Mouse (Mus musculus) inflammation-experienced regulatory T-cells, adult 6 months (primary cell): Measurements from ENCODE around the gene Olfr1437. TPM values are rescaled to one million over a fixed set of nuclear protein-coding genes. Genes with fewer than 3 reads are reported as not detected.
"Not testable (repeated sequence)": the region's sequence is repeated elsewhere in the genome, so short reads cannot be mapped to it uniquely, and the experiment has no call there.

Experiments
- ATAC-seq: one replicate; pipeline ENCODE4 v1.8.0; 2017
- polyA plus RNA-seq, 3 experiments: library from polyadenylated mRNA; unstranded; fragments of 100-300 nt; shearing (Covaris generic); gene quantifications; one replicate each; pipeline ENCODE4 v1.2.1; 2017

Gene Olfr1437
- polyA plus RNA-seq: under 1 TPM in 1 of 3 experiments, not detected in 2; 0.15 TPM

DNA sequence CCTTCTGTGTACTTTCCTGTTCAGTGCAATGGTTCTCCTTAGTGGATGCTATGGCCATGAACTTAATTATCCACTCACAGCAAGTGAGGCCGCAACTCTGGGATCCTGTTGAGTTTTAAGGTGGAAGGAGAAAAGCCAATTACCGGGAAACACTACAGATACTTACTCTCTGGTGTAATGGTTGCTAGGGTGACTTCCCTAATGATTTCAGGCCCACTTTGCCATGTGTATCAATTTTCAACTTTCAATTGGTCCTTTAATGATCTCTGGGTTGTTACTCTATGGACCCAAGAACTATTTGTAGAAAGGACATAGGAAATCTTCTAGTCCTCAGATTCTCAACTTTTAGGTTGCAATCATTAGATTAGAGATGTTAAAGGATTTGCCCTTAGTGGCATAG, at the start of gene Olfr1437:
TSS of gene Olfr1437 (minus strand) at position 101 of the 400 bp plus-strand sequence.
- ATAC-seq: no peak

GRCm38 (mm10) chr19:12374465-12375025, 49.6 kb upstream of the Olfr1437 start:
- no peak for ATAC-seq

- no peak for ATAC-seq
These were observed 48.1 kb upstream of the Olfr1437 start for GRCm38 (mm10) chr19:12373004-12373403.

DNA sequence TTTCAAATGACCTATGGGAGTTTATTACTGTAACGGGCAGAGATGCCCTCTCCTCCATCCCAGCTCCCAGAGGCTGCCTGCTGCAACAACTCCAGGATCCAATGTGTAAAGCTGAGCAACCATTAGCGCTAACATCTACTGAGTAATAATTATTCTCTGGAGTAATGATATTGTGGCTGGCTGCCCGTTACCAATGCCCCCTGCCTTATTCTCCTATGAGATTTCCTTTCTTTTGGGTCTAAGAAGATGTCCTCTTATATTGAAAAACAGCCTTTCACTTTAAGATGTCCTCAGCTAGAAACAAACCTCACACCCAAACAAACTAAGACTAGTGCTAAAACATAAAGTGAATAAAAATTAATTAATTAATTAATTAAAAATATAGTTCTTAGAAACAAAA, 10.9 kb upstream of the Olfr1437 start, which contains the start of gene Olfr1438-ps1:
TSS of gene Olfr1438-ps1 (minus strand) at position 101 of the 400 bp plus-strand sequence.
- ATAC-seq: no peak

- not testable (repeated sequence) for ATAC-seq
These were observed 25.9 kb downstream of the Olfr1437 start, which contains the start of gene Olfr1436 for GRCm38 (mm10) chr19:12299030-12299429. Gene Olfr1436, minus strand, starts transcription at chr19:12299130.

GRCm38 (mm10) chr19:12292979-12293378, 31.9 kb downstream of the Olfr1437 start:
- ATAC-seq: no peak

GRCm38 (mm10) chr19:12279554-12279953, 45.3 kb downstream of the Olfr1437 start, which contains the start of gene Olfr1434:
Gene Olfr1434, plus strand, starts transcription at chr19:12279854.
- no peak for ATAC-seq

Other genes with a start within 250 kb of the Olfr1437 start
- gene Olfr1425, start 247.4 kb downstream of the Olfr1437 start, polyA plus RNA-seq: not detected
- not detected for gene Olfr1426, start 233.1 kb downstream of the Olfr1437 start, polyA plus RNA-seq
- not detected for gene Olfr1427, start 221.8 kb downstream of the Olfr1437 start, polyA plus RNA-seq
- not detected for gene Olfr1428, start 209.2 kb downstream of the Olfr1437 start, polyA plus RNA-seq
- gene Olfr76, start 201.9 kb downstream of the Olfr1437 start, polyA plus RNA-seq: under 1 TPM in 1 of 3 experiments, not detected in 2; 0.21 TPM
- gene Olfr1555-ps1, start 155.0 kb downstream of the Olfr1437 start, polyA plus RNA-seq: under 1 TPM in 1 of 3 experiments, not detected in 2; 0.20 TPM
- gene Olfr1431, start 124.5 kb downstream of the Olfr1437 start, polyA plus RNA-seq: not detected
- not detected for gene Olfr1432, start 92.5 kb downstream of the Olfr1437 start, polyA plus RNA-seq
- not detected for gene Olfr262, start 83.4 kb downstream of the Olfr1437 start, polyA plus RNA-seq
- not detected for gene Olfr235, start 64.1 kb downstream of the Olfr1437 start, polyA plus RNA-seq
- not detected for gene Olfr1434, start 45.2 kb downstream of the Olfr1437 start, polyA plus RNA-seq
- not detected for gene Olfr1436, start 26.0 kb downstream of the Olfr1437 start, polyA plus RNA-seq
- gene Olfr1438-ps1, start 10.8 kb upstream of the Olfr1437 start, polyA plus RNA-seq: under 1 TPM in 1 of 3 experiments, not detected in 2; 0.09 TPM
- gene Olfr1440, start 62.2 kb upstream of the Olfr1437 start, polyA plus RNA-seq: not detected
- not detected for gene Olfr1441, start 92.3 kb upstream of the Olfr1437 start, polyA plus RNA-seq
- gene Pfpl, start 102.8 kb upstream of the Olfr1437 start, polyA plus RNA-seq: not detected
- gene Mpeg1, start 135.7 kb upstream of the Olfr1437 start, polyA plus RNA-seq: under 1 TPM in 2 of 3 experiments, not detected in 1; 0.17 to 0.97 TPM
- gene Dtx4, start 176.4 kb upstream of the Olfr1437 start, polyA plus RNA-seq: 10 to 100 TPM in 2 of 3 experiments, under 1 TPM in 1; 0.96 to 13.7 (median 11.0) TPM
- gene Fam111a, start 220.6 kb upstream of the Olfr1437 start, polyA plus RNA-seq: 10 to 100 TPM; 38.8 to 73.2 (median 42.7) TPM